Mouse (Mus musculus) liver, adult 2 months (tissue): Measurements from ENCODE around the gene Fanci. TPM values are rescaled to one million over a fixed set of nuclear protein-coding genes. Genes with fewer than 3 reads are reported as not detected.

Experiments used
- DNase-seq: peaks from one replicate; pipeline ENCODE4 v3.0.0-alpha.2; 2011; ENCODE audit warnings: low read depth, low spot score; ENCODE audit errors: extremely low read depth
- H3K27ac ChIP-seq: fragments of 200-500 bp; replicated peaks from 2 replicates; pipeline ENCODE4 v1.5.1; 2012; ENCODE audit warnings: low read depth, mild to moderate bottlenecking, control low read depth, inconsistent platforms, low read length; ENCODE audit not compliant: insufficient read depth
- H3K27me3 ChIP-seq: fragments of 200-500 bp; 2 replicates; pipeline ENCODE4 v1.6.1; 2012; ENCODE audit warnings: mild to moderate bottlenecking, moderate library complexity, low read length, inconsistent platforms; ENCODE audit not compliant: control insufficient read depth, insufficient read depth
- H3K36me3 ChIP-seq: fragments of 200-500 bp; 2 replicates; pipeline ENCODE4 v1.6.1; 2012; ENCODE audit warnings: low read length, inconsistent platforms; ENCODE audit not compliant: control insufficient read depth, insufficient read depth
- H3K4me1 ChIP-seq: fragments of 200-500 bp; 2 replicates; pipeline ENCODE4 v1.6.1; 2011; ENCODE audit warnings: low read length; ENCODE audit not compliant: control insufficient read depth, insufficient read depth
- H3K4me3 ChIP-seq: fragments of 200-500 bp; 2 replicates; pipeline ENCODE4 v1.5.1; 2011; ENCODE audit warnings: low read depth, mild to moderate bottlenecking, control low read depth, low read length, moderate library complexity; ENCODE audit not compliant: insufficient read depth
- H3K79me2 ChIP-seq: fragments of 200-500 bp; 2 replicates; pipeline ENCODE4 v1.6.1; 2012; ENCODE audit warnings: inconsistent platforms, mild to moderate bottlenecking, low read length, moderate library complexity; ENCODE audit not compliant: control insufficient read depth, insufficient read depth
- H3K9ac ChIP-seq: fragments of 200-500 bp; 2 replicates; pipeline ENCODE4 v1.6.1; 2012; ENCODE audit warnings: low read depth, mild to moderate bottlenecking, control low read depth, inconsistent platforms, low read length
- CTCF ChIP-seq: fragments of 200-500 bp; IDR thresholded peaks from 2 replicates; pipeline ENCODE4 v1.5.1; 2011; ENCODE audit warnings: low read depth, low read length, control low read depth
- POLR2A ChIP-seq: fragments of 200-500 bp; IDR thresholded peaks from 2 replicates; pipeline ENCODE4 v1.6.1; 2011; ENCODE audit warnings: low read length, control low read depth; ENCODE audit not compliant: insufficient read depth; ENCODE audit errors: extremely low read depth
- WGBS: fragments of 180-500 bp; shearing (Covaris S2); methylation state at CpG from one replicate; pipeline ENCODE4 v1.1.7; 2018; 5-methylcytosine and 5-hydroxymethylcytosine counted together
- polyA plus RNA-seq: library from polyadenylated mRNA; depleted of rRNA; stranded (reverse); fragments of >200 nt; gene quantifications from 2 replicates; pipeline ENCODE4 v1.2.3, GENCODE M21; 2012
- total RNA-seq: library from RNA; depleted of rRNA; stranded (reverse); fragments of >200 nt; gene quantifications from 2 replicates; pipeline ENCODE4 v1.2.3, GENCODE M21; 2014

Fanci gene
- total and polyA plus RNA-seq, 2 experiments: 0.02 to 0.18 TPM

DNA sequence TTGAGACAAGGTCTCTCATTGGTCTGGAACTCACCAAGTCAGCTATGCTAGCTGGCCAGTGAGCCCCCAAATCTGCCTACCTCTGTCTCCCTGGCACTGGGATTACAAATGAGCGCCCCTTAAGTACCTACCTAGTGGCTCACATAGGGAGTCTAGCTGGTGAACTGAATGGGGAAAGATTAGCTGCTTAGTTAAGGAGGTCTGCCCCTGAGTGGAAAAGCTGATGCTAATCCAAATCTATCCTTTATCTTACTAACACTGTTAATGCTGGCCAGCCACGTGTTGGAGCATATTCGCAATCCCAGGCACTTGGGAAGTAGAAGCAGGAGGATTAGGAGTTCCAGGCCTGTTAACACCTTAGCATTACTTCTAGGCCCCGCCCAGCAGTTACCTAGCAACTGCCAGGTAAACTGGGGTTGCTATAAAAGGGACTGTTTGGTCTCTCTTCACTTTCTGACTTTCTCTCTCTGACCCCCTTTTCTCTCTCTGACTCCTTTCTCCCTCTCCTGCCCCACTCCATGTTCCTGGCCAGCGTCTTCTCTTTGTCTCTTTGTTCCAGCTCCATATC is 1.5 kb upstream of the Fanci start:
- Histone ChIP-seq H3K4me1 (peaks cover 5% of the 10 kb centered on the region; the same call in 1 of the 2 replicates), H3K79me2 (no peaks in the 10 kb centered on the region), H3K36me3 (no peaks in the 10 kb centered on the region), H3K9ac (no peak overlapping the region), H3K27ac (no peak overlapping the region), H3K27me3 (no peaks in the 10 kb centered on the region), H3K4me3 (no peak overlapping the region)
- DNase-seq: no peak
- 92% methylated on average over 5 of the region's 5 CpGs for WGBS
- no peak for TF ChIP-seq POLR2A
- TF ChIP-seq CTCF: no peak

GRCm38 (mm10) chr7:79391471-79391870 is 258 bp upstream of the Fanci start:
- Histone ChIP-seq H3K27ac (peak overlapping the region; percentile 64; the same call in 1 of the 2 replicates), H3K4me1 (peaks cover 5% of the 10 kb centered on the region; the same call in 1 of the 2 replicates), H3K9ac (peak overlapping the region; percentile 67), H3K79me2 (no peaks in the 10 kb centered on the region), H3K27me3 (no peaks in the 10 kb centered on the region), H3K4me3 (peak overlapping the region; percentile 79), H3K36me3 (no peaks in the 10 kb centered on the region)
- 8% methylated on average over 3 of the region's 3 CpGs for WGBS
- DNase-seq: no peak
- TF ChIP-seq CTCF: no peak
- TF ChIP-seq POLR2A: no peak

GRCm38 (mm10) chr7:79392860-79393513 is 1.3 kb downstream of the Fanci start:
- WGBS: 49% methylated on average over 9 of the region's 9 CpGs
- no peak for DNase-seq
- TF ChIP-seq CTCF (no peak), POLR2A (no peak)
- Histone ChIP-seq H3K9ac (no peak overlapping the region), H3K36me3 (no peaks in the 10 kb centered on the region), H3K79me2 (no peaks in the 10 kb centered on the region), H3K4me1 (peaks cover 5% of the 10 kb centered on the region; the same call in 1 of the 2 replicates), H3K27me3 (no peaks in the 10 kb centered on the region), H3K4me3 (peak overlapping the region; percentile 79; the same call in 1 of the 2 replicates), H3K27ac (no peak overlapping the region)

DNA sequence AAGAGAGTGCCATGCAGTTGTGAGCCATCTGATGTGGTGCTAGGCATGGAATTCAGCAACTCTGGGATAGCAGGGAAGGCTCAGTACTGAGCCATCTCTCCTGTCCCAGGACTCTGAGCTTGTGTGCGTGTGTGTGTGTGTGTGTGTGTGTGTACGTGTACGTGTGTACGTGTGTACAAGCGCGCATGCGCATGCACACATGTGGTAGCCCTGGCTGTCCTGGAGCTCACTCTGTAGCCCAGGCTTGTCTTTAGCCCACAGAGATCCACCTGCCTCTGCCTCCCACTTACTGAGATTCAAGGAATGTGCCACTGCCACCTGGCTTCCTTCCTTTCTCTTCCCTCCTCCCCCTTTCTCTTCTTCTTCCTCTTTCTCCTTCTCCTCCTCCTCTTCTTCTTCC is 2.2 kb downstream of the Fanci start:
- no peaks in the 10 kb centered on the region for H3K36me3 ChIP-seq
- WGBS: 97% methylated on average over 7 of the region's 7 CpGs
- H3K4me1 ChIP-seq: peaks cover 5% of the 10 kb centered on the region; the same call in 1 of the 2 replicates
- no peaks in the 10 kb centered on the region for H3K79me2 ChIP-seq
- no peak overlapping the region for H3K9ac ChIP-seq
- TF ChIP-seq POLR2A (no peak), CTCF (no peak)
- no peak for DNase-seq
- H3K27me3 ChIP-seq: no peaks in the 10 kb centered on the region
- no peak overlapping the region for H3K4me3 ChIP-seq
- no peak overlapping the region for H3K27ac ChIP-seq

DNA sequence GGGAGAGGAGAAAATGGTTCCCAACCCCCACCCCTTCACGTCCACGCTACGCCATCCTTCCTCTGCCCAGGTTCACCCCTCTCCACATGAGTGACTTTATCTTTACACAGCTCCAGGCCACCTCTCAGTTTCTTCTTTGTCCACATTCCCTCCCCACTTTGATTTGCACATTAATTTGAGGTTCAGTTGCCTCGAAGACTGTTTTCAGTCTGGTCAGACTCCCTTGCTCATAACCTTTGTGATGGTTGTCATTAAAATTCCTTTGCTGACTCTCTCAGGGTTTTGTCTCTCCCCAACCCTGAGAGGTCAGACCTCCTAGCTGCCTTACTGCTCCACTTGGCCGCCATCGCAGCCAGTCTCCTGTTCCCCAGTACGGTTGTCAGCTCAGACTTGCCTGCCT is 2.9 kb downstream of the Fanci start:
- Histone ChIP-seq H3K27me3 (no peaks in the 10 kb centered on the region), H3K4me3 (no peak overlapping the region), H3K27ac (no peak overlapping the region), H3K36me3 (no peaks in the 10 kb centered on the region), H3K79me2 (no peaks in the 10 kb centered on the region), H3K4me1 (peaks cover 5% of the 10 kb centered on the region; the same call in 1 of the 2 replicates), H3K9ac (no peak overlapping the region)
- TF ChIP-seq CTCF: no peak
- no peak for TF ChIP-seq POLR2A
- no peak for DNase-seq
- WGBS: 90% methylated on average over 7 of the region's 7 CpGs

DNA sequence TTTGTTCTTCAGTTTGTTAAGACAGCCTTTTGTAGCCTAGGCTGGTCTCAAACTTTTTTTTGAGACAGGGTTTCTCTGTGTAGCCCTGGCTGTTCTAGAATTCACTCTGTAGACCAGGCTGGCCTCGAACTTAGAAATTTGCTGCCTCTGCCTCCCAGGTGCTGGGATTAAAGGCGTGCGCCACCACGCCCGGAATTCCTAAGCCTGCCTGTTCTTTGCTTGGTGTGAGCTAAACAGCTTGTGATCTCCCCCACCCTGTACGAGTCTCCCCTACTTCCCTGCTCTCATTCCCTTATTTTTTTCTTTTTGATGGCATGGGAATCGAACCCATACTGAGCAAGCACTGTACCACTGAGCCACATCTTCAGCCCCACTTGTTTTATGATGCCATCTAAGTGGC is 3.5 kb downstream of the Fanci start:
- WGBS: 86% methylated on average over 7 of the region's 7 CpGs
- Histone ChIP-seq H3K27me3 (no peaks in the 10 kb centered on the region), H3K79me2 (no peaks in the 10 kb centered on the region)

More for the DNA sequence above, 3.5 kb downstream of the Fanci start:
- Histone ChIP-seq H3K9ac (no peak overlapping the region), H3K36me3 (no peaks in the 10 kb centered on the region), H3K27ac (no peak overlapping the region), H3K4me3 (no peak overlapping the region), H3K4me1 (peaks cover 5% of the 10 kb centered on the region; the same call in 1 of the 2 replicates)
- TF ChIP-seq CTCF (no peak), POLR2A (no peak)
- DNase-seq: no peak
